Mouse (Mus musculus) stomach, postnatal 0 days (tissue): ENCODE measurements around the gene Rft1. TPM values are rescaled to one million over a fixed set of nuclear protein-coding genes. Genes with fewer than 3 reads are reported as not detected.

Experiments
- ATAC-seq: fragments of 200-750 bp; cut with Nextera tagmentation; 2 replicates; pipeline ENCODE4 v1.8.0; 2017; ENCODE audit not compliant: low FRiP score, low TSS enrichment
- DNase-seq: peaks from one replicate; pipeline ENCODE4 v3.0.0-alpha.2; 2016; ENCODE audit warnings: low spot score
- H3K27ac ChIP-seq: fragments of 300-500 bp; sonication (generic); replicated peaks from 2 replicates; pipeline ENCODE4 v1.5.1; 2014; ENCODE audit warnings: mild to moderate bottlenecking, control low read depth
- H3K27me3 ChIP-seq: fragments of 300-500 bp; sonication (generic); 2 replicates; pipeline ENCODE4 v1.6.1; 2014; ENCODE audit warnings: low read length; ENCODE audit not compliant: control insufficient read depth, insufficient read depth
- H3K36me3 ChIP-seq: fragments of 300-500 bp; sonication (generic); 2 replicates; pipeline ENCODE4 v1.6.1; 2014; ENCODE audit warnings: low read length, mixed read lengths; ENCODE audit not compliant: control insufficient read depth, insufficient read depth
- H3K4me1 ChIP-seq: fragments of 300-500 bp; sonication (generic); replicated peaks from 2 replicates; pipeline ENCODE4 v1.6.1; 2014; ENCODE audit warnings: antibody characterized with exemption; ENCODE audit not compliant: control insufficient read depth, insufficient read depth
- H3K4me2 ChIP-seq: fragments of 300-500 bp; sonication (generic); replicated peaks from 2 replicates; pipeline ENCODE4 v1.6.1; 2014; ENCODE audit warnings: low read depth, mild to moderate bottlenecking, control low read depth, moderate library complexity
- H3K4me3 ChIP-seq: fragments of 300-500 bp; sonication (generic); 2 replicates; pipeline ENCODE4 v1.5.1; 2014; ENCODE audit warnings: low read depth, low read length, control low read depth
- H3K9ac ChIP-seq: fragments of 300-500 bp; sonication (generic); 2 replicates; pipeline ENCODE4 v1.6.1; 2014; ENCODE audit warnings: mild to moderate bottlenecking, low read length, control low read depth, mixed read lengths
- H3K9me3 ChIP-seq: fragments of 300-500 bp; sonication (generic); 2 replicates; pipeline ENCODE4 v1.6.1; 2016; ENCODE audit warnings: low read length; ENCODE audit not compliant: control insufficient read depth
- CTCF ChIP-seq: IDR thresholded peaks from 2 replicates; pipeline ENCODE4 v1.5.1; 2016; ENCODE audit warnings: antibody characterized with exemption, low read depth, mild to moderate bottlenecking, moderate library complexity
- EP300 ChIP-seq: optimal IDR thresholded peaks from 2 replicates; pipeline ENCODE3; 2016; ENCODE audit warnings: antibody characterized with exemption
- WGBS: fragments of 180-500 bp; shearing (Covaris S2); extraction: QIAGEN DNeasy Blood & Tissue Kit; methylation state at CpG from one replicate; pipeline ENCODE4 v1.1.7; 2014; 5-methylcytosine and 5-hydroxymethylcytosine counted together
- polyA plus RNA-seq: library from polyadenylated mRNA; unstranded; fragments of >200 nt; fragmentation: Nextera tagmentation; extraction: Ambion mirVana; gene quantifications from 2 replicates; pipeline ENCODE4 v1.2.1, GENCODE M21; 2015

Rft1 gene
- polyA plus RNA-seq, 1 experiment from 2014 or later = 12.3 TPM

DNA sequence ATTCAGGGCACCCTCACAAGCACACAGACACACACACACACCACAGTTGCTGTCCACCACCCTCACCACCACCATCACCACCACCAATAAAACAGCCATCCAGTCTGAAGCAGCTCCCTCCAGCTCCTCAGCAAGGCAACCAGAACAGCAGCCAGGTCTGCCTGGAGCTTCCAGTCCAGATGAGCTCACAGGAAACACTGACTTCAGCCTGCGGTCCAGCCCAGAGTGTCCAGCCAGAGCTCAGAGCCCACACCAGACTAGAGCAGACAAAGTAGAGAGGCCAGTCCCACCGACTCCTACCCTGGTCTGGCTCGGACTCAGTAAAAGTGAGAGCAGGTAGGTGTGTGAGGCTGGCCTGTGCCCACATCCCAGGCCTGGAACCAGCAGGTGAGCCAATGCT, 43.2 kb upstream of the Rft1 start:
- TF ChIP-seq EP300 = no peak
- no peak for TF ChIP-seq CTCF

DNA sequence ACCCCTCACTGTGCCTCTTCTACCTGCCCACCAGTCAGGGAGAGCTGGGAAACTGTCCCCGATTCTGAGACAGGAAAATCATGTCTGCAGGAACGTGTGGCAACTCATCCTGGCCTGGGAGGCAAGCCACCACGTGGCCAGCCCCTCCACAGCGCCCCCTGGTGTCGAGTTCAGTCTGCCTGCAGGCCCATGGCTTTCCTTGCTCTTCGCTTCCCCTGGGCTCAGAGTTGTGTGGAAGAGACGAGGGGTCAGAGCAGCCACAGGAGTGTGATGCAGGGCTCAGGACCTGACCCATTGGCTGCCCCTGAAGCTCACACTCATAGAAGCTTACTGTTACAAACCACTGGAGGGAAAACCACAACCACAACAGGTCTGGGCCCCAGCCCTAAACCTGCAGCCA, 41.6 kb upstream of the Rft1 start:
- no peak overlapping the region for H3K4me2 ChIP-seq
- 0 out of 2 replicates have a peak, but pooled peaks cover 2% of the 10 kb centered on the region for H3K4me1 ChIP-seq
- H3K27me3 ChIP-seq = no peaks in the 10 kb centered on the region
- no peaks in the 10 kb centered on the region for H3K9me3 ChIP-seq
- TF ChIP-seq EP300 (no peak), CTCF (peak; percentile 95)
- WGBS = 22% methylated on average over 7 of the region's 7 CpGs
- no peak overlapping the region for H3K4me3 ChIP-seq
- DNase-seq (peak; percentile 86), ATAC-seq (peak; percentile 60)
- peaks cover 9% of the 10 kb centered on the region; the same call in 1 of the 2 replicates for H3K36me3 ChIP-seq
- no peak overlapping the region for H3K27ac ChIP-seq
- H3K9ac ChIP-seq = no peak overlapping the region

More for the DNA sequence above, 43.2 kb upstream of the Rft1 start:
- Histone ChIP-seq H3K4me1 (0 out of 2 replicates have a peak, but pooled peaks cover 2% of the 10 kb centered on the region), H3K4me3 (no peak overlapping the region), H3K36me3 (peaks cover 13% of the 10 kb centered on the region; the same call in 1 of the 2 replicates), H3K4me2 (no peak overlapping the region), H3K27me3 (no peaks in the 10 kb centered on the region), H3K9me3 (no peaks in the 10 kb centered on the region), H3K27ac (no peak overlapping the region), H3K9ac (0 out of 2 replicates have a peak overlapping the region, but pooled peaks have one; percentile 27)
- 79% methylated on average over 3 of the region's 3 CpGs for WGBS
- ATAC-seq = no peak
- no peak for DNase-seq

DNA sequence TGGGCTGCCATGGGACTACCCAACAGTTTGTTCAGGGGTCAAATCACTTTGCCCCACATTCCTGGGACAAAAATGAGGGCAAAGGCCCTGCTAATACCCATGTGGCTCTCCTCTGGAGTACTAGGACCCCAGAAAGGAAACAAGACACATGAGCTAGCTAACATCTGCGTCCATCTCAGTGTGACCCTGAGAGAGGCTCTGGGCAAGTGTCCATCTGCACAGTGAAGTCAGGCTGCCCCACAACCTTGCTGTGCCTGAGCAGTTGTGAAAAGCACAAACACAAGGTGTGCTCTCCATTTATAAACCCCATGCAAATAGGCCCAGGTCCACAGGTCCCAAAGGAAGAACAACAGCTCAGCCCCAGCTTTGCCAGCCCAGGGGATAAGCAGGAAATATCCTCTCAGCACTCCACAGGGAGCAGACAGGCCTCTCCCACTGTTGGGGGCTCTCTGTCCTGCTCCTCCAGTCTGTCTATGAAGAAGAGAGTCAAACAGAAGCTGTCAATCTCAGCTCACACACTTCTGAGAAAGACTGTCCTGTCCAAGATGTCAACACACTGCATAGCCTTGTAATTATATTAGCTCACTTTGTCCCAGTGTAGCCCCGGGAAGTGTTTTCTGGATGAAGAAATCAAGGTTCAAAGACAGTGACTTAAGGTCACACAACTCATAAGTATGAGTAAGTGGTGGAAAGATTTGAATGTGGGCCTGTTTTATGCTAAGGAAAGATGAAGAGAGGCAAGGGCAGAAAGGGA, 41.0 kb upstream of the Rft1 start:
- ATAC-seq (no peak), DNase-seq (no peak)
- Histone ChIP-seq H3K27ac (no peak overlapping the region), H3K36me3 (peaks cover 9% of the 10 kb centered on the region; the same call in 1 of the 2 replicates), H3K27me3 (no peaks in the 10 kb centered on the region), H3K4me1 (0 out of 2 replicates have a peak, but pooled peaks cover 2% of the 10 kb centered on the region), H3K9me3 (no peaks in the 10 kb centered on the region), H3K4me2 (no peak overlapping the region), H3K9ac (no peak overlapping the region), H3K4me3 (no peak overlapping the region)
- TF ChIP-seq EP300 (no peak), CTCF (no peak)
- WGBS = 74% methylated on average over 2 of the region's 2 CpGs

GRCm38 (mm10) chr14:30616751-30617150, 37.4 kb upstream of the Rft1 start:
- no peak overlapping the region for H3K4me2 ChIP-seq

GRCm38 (mm10) chr14:30618746-30619275, 35.3 kb upstream of the Rft1 start:
- TF ChIP-seq CTCF (no peak), EP300 (no peak)
- Histone ChIP-seq H3K4me2 (no peak overlapping the region), H3K9me3 (no peaks in the 10 kb centered on the region), H3K27me3 (no peaks in the 10 kb centered on the region), H3K4me1 (peaks cover 2% of the 10 kb centered on the region; the same call in 1 of the 2 replicates), H3K27ac (no peak overlapping the region), H3K36me3 (no peaks in the 10 kb centered on the region), H3K4me3 (no peak overlapping the region), H3K9ac (no peak overlapping the region)
- DNase-seq (no peak), ATAC-seq (no peak)
- WGBS = 95% methylated on average over 2 of the region's 2 CpGs

More at GRCm38 (mm10) chr14:30616751-30617150, 37.4 kb upstream of the Rft1 start:
- no peaks in the 10 kb centered on the region for H3K36me3 ChIP-seq
- no peaks in the 10 kb centered on the region for H3K27me3 ChIP-seq
- 0 out of 2 replicates have a peak, but pooled peaks cover 2% of the 10 kb centered on the region for H3K4me1 ChIP-seq
- H3K9me3 ChIP-seq = no peaks in the 10 kb centered on the region
- no peak overlapping the region for H3K9ac ChIP-seq
- ATAC-seq = no peak
- no peak overlapping the region for H3K4me3 ChIP-seq
- WGBS = 62% methylated on average over 2 of the region's 2 CpGs
- no peak for DNase-seq
- TF ChIP-seq CTCF (no peak), EP300 (no peak)
- no peak overlapping the region for H3K27ac ChIP-seq
